Mouse (Mus musculus): ENCODE measurements around the gene Caskin1.

Gene Caskin1

GRCm38 (mm10) chr17:24470701-24471527 is 17.5 kb upstream of the Caskin1 start:
- no peak for DNase-seq (ENCODE audit: low read depth, low spot score)

GRCm38 (mm10) chr17:24472512-24472911 is 15.9 kb upstream of the Caskin1 start:
- peak; percentile 93 for DNase-seq (ENCODE audit: low read depth, low spot score)

- DNase-seq (ENCODE audit: low read depth, low spot score): no peak
Measured at GRCm38 (mm10) chr17:24473612-24474275, 14.7 kb upstream of the Caskin1 start, which contains the start of gene Bricd5. Gene Bricd5 (plus strand): TSS chr17:24473884.

GRCm38 (mm10) chr17:24474557-24474956 is 13.8 kb upstream of the Caskin1 start:
- DNase-seq (ENCODE audit: low read depth, low spot score): no peak

DNA sequence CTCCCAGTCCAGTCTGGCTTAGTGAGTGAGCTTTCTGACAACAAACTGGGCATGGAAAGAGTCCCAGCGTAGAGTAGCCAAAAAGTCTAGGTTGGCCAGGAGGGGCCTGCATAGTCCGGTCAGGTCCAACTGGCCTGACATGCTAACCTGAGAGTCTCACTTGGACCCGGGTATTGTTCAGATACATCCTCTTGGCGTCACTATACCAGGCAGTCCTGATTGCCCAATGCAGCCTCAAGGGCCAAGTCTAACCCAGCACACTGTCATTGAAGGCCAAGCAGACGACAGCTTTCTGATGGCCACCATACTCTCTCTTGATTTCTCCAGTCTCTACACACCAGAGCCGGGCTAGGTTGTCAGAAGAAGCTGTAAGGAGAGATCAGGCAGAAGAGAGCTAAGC is 12.8 kb upstream of the Caskin1 start:
- no peak for DNase-seq (ENCODE audit: low read depth, low spot score)

DNA sequence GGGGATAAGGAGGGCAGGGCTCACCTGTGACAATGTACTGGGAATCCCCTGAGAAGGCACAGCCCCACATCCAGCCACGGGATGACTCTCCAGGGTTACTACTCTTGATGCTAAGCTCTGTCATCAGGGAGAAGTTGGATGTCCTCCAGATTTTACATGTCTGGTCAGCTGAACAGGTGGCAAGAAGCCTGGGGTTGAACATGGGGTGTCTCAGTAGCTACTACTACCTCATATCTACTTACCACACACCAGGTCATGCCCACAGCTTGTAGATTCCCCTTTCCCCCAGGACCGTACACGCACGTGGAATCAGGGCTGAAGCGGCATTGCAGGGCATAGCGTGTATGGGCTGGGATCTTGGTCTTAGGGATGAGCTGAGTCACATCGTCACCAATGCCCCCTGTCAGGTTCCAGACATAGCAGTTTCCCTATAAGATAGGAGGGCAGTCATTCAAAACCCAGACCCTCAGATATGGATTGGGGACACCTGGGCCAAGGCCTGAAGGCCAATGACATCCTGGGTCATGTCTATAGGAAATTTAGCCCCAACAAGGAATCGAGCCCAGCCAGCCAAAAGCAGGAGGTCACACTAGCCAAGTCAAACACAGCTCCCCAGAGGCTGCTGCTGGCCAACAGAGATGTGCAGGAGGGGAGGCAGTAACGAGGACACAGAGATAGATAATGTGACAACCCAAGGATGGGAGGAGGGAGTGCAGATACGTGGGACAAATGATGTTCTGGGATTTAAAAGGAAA is 12.2 kb upstream of the Caskin1 start:
- DNase-seq (ENCODE audit: low read depth, low spot score): no peak

GRCm38 (mm10) chr17:24477053-24477984 is 11.1 kb upstream of the Caskin1 start:
- no peak for DNase-seq (ENCODE audit: low read depth, low spot score)

DNA sequence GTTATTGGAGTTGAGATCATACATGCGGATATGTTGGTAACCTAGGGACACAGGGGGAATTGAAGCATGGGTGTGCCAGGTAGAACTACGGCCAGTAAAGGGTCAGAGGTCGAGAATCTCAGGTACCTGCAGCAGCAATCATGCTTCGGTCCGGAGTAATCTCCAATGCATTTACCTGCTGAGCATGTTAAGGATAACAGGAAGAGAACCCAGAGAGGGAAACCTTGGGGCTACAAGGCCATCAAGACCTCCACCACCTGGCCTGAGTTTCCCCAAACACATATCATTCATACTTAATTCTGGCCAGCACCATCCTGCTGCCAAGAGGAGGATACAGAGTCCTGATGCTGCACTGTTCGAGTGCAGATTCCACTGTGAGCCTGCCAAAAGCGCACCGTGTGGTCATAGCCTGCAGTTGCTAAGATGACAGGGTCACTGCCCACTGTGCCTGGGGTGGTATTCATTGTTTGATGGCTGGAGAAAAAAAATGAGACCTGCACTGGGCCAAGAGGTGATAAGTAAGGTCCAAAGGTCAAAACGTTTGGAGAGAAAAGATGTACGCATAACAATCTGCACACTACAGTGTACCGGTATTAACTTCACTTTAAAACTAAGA is 10.3 kb upstream of the Caskin1 start:
- no peak for DNase-seq (ENCODE audit: low read depth, low spot score)

- DNase-seq (ENCODE audit: low read depth, low spot score): peak; percentile 95
Measured at GRCm38 (mm10) chr17:24478663-24479380, 9.6 kb upstream of the Caskin1 start, which contains the start of gene Mlst8. Gene Mlst8 (minus strand): TSS chr17:24479078.

DNA sequence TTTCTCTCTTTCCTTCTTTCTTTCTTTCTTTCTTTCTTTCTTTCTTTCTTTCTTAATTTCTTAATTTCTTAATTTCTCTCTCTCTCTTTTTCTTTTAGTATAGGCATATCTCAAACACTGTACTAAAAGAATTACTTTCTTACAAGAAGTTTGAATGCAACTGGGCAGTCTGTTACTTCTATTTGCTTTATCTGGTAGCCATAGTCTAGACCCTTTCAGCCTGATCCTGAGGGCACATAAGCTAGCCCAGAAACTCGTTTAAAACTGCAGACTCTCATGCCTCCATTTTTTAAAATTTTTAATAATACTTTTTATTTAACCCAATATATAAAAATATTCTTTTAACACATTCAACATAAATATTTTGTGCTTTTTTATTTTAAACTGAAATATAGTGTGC is 9.0 kb upstream of the Caskin1 start:
- DNase-seq (ENCODE audit: low read depth, low spot score): no peak

DNA sequence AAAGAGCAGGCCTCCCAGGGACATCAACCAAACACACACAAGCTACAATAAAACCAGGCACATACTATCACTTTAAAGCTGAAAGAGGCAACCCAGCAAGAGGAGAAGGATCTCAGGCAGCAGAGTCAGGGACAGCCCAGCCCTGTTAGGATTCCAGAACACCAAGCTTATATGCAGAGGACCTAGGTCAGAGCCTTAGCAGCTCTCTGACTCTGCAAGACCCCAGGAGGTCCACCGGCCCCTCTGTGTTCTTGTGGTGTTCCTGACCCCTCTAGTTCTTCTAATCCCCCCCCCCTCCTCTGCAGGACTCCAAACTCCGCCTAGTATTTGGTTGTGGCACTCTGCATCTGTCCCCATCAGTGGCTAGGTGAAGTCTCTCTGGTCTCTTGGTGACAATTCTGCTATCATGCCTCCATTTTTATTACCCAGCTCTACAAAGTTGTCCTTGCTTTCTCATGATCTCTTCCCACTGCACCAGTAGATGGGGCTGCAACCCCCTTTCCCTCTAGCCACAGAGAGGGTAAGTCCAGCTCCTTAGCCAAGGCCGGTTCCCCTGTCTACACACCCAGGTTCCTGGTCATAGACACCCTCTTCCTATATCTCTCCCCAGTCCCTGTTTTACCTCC is 8.1 kb upstream of the Caskin1 start:
- no peak for DNase-seq (ENCODE audit: low read depth, low spot score)

GRCm38 (mm10) chr17:24481027-24481815 is 7.2 kb upstream of the Caskin1 start:
- no peak for DNase-seq (ENCODE audit: low read depth, low spot score)

- DNase-seq (ENCODE audit: low read depth, low spot score): no peak
Measured at GRCm38 (mm10) chr17:24483495-24483894, 4.9 kb upstream of the Caskin1 start.

- DNase-seq (ENCODE audit: low read depth, low spot score): no peak
Measured at GRCm38 (mm10) chr17:24485090-24485860, 3.1 kb upstream of the Caskin1 start.

- DNase-seq (ENCODE audit: low read depth, low spot score): no peak
Measured at GRCm38 (mm10) chr17:24488662-24489264, 362 bp downstream of the Caskin1 start.

DNA sequence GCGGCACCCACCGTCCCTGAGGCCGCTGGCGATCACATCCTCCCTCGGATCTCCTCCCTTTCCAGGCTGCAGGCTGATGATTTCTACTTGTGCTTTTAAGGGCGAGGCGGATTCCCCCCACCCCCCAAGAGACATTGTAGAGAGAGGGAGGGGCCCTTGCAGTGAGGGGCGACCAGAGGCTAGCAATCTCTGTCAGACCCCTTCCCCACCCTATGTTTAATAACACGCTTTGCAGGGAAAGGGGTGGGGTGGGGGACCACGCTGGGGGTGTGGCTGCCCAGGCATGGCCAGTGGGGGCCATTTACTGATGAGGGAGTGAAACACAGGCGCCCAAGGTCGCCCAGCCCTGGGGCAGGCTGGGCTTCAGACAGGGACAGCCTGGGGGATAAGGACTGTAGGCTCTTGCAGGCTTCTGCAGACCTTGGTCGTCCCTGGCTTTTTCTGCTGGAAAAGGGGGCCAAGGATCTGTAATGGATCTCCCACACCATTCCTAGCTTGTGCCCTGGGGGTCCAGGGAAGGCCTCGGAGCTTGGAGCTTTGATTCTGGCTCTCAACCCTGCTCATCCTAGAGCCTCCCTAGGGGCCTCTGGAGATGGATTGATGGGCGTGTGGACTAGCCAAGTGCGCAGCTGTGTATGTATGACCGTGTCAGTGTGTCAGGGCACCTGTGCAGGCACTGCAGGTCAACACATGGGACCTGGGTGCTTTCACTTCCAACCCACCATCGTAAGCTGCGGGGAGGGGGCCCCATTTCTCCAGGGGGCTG is 1.0 kb downstream of the Caskin1 start:
- no peak for DNase-seq (ENCODE audit: low read depth, low spot score)

- DNase-seq (ENCODE audit: low read depth, low spot score): no peak
Measured at GRCm38 (mm10) chr17:24490399-24490798, 2.0 kb downstream of the Caskin1 start.

Measured in skeletal muscle tissue, adult 2 months (tissue).